Mouse (Mus musculus) kidney, postnatal 10 days (tissue): ENCODE measurements around the gene 4932438H23Rik.

Source experiments
- DNase-seq: peaks from one replicate; pipeline ENCODE4 v3.0.0; 2021; ENCODE audit warnings: mixed read lengths

The 4932438H23Rik gene

GRCm38 (mm10) chr16:91004915-91005538, 89.9 kb downstream of the 4932438H23Rik start:
- no peak for DNase-seq
